Mouse (Mus musculus): ENCODE results near the gene Cdh18. TPM values are rescaled to one million over a fixed set of nuclear protein-coding genes. Genes with fewer than 3 reads are reported as not detected.
"Not testable (repeated sequence)": the region's sequence is repeated elsewhere in the genome, so short reads cannot be mapped to it uniquely, and the experiment has no call there.

Cdh18 gene
- total RNA-seq, 2 experiments from 2014 or later, result 20.9 to 22.1 TPM

GRCm38 (mm10) chr15:23155883-23156282 is 607.1 kb downstream of the Cdh18 start:
- intact Hi-C loops (cut with DNase I), result no loop called here
- DNase-seq, result no peak

GRCm38 (mm10) chr15:23164869-23165268 is 616.0 kb downstream of the Cdh18 start:
- DNase-seq, result no peak
- intact Hi-C loops (cut with DNase I), result no loop called here

- intact Hi-C loops (cut with DNase I), result no loop called here
- no peak for DNase-seq
These were observed 625.8 kb downstream of the Cdh18 start for GRCm38 (mm10) chr15:23174623-23175022.

GRCm38 (mm10) chr15:23212068-23212467 is 663.2 kb downstream of the Cdh18 start:
- intact Hi-C loops (cut with DNase I), result no loop called here
- no peak for DNase-seq

- no peak for DNase-seq
- intact Hi-C loops (cut with DNase I), result no loop called here
These were observed 681.8 kb downstream of the Cdh18 start for GRCm38 (mm10) chr15:23230616-23231015.

GRCm38 (mm10) chr15:23257751-23258440 is 709.1 kb downstream of the Cdh18 start:
- no peak for DNase-seq
- intact Hi-C loops (cut with DNase I), result no loop called here

- intact Hi-C loops (cut with DNase I), result no loop called here
These were observed 729.6 kb downstream of the Cdh18 start for GRCm38 (mm10) chr15:23278421-23278820.

GRCm38 (mm10) chr15:23305018-23305417 is 756.2 kb downstream of the Cdh18 start:
- intact Hi-C loops (cut with DNase I), result no loop called here

More at GRCm38 (mm10) chr15:23278421-23278820, 729.6 kb downstream of the Cdh18 start:
- no peak for DNase-seq

GRCm38 (mm10) chr15:23316766-23317165 is 767.9 kb downstream of the Cdh18 start:
- intact Hi-C loops (cut with DNase I), result loop anchor here (5.0 kb wide), 1 partner anchor 346 kb away; no protein-coding TSS in a partner anchor
- DNase-seq, result no peak

More at GRCm38 (mm10) chr15:23305018-23305417, 756.2 kb downstream of the Cdh18 start:
- no peak for DNase-seq

GRCm38 (mm10) chr15:23317409-23317808 is 768.6 kb downstream of the Cdh18 start:
- no peak for DNase-seq
- intact Hi-C loops (cut with DNase I), result loop anchor here (5.0 kb wide), 1 partner anchor 345 kb away; no protein-coding TSS in a partner anchor

- DNase-seq; intact Hi-C loops (cut with DNase I): not testable (repeated sequence)
These were observed 791.5 kb downstream of the Cdh18 start for GRCm38 (mm10) chr15:23340338-23340737.

GRCm38 (mm10) chr15:23351078-23351477 is 802.3 kb downstream of the Cdh18 start:
- intact Hi-C loops (cut with DNase I), result no loop called here
- DNase-seq, result no peak

GRCm38 (mm10) chr15:23366325-23366724 is 817.5 kb downstream of the Cdh18 start:
- intact Hi-C loops (cut with DNase I), result no loop called here
- no peak for DNase-seq

GRCm38 (mm10) chr15:23367712-23368111 is 818.9 kb downstream of the Cdh18 start:
- intact Hi-C loops (cut with DNase I), result no loop called here
- no peak for DNase-seq

GRCm38 (mm10) chr15:23378016-23378750 is 829.4 kb downstream of the Cdh18 start:
- DNase-seq, result peak; percentile 63
- intact Hi-C loops (cut with DNase I), result no loop called here

- intact Hi-C loops (cut with DNase I), result no loop called here
These were observed 837.0 kb downstream of the Cdh18 start for GRCm38 (mm10) chr15:23385816-23386215.

GRCm38 (mm10) chr15:23396646-23397045 is 847.8 kb downstream of the Cdh18 start:
- intact Hi-C loops (cut with DNase I), result no loop called here

More at GRCm38 (mm10) chr15:23385816-23386215, 837.0 kb downstream of the Cdh18 start:
- no peak for DNase-seq

GRCm38 (mm10) chr15:23403792-23404191 is 855.0 kb downstream of the Cdh18 start:
- intact Hi-C loops (cut with DNase I), result no loop called here
- DNase-seq, result no peak

More at GRCm38 (mm10) chr15:23396646-23397045, 847.8 kb downstream of the Cdh18 start:
- DNase-seq, result peak; percentile 18

- intact Hi-C loops (cut with DNase I), result no loop called here
- DNase-seq, result no peak
These were observed 859.4 kb downstream of the Cdh18 start for GRCm38 (mm10) chr15:23408256-23408655.

- no peak for DNase-seq
- intact Hi-C loops (cut with DNase I), result no loop called here
These were observed 867.7 kb downstream of the Cdh18 start for GRCm38 (mm10) chr15:23416450-23417080.

GRCm38 (mm10) chr15:23418158-23418557 is 869.3 kb downstream of the Cdh18 start:
- DNase-seq, result no peak

More at GRCm38 (mm10) chr15:23418158-23418557, 869.3 kb downstream of the Cdh18 start:
- intact Hi-C loops (cut with DNase I), result no loop called here
